Mouse (Mus musculus) limb, embryonic 15.5 days (tissue): ENCODE results near the gene Xkr7. TPM values are rescaled to one million over a fixed set of nuclear protein-coding genes. Genes with fewer than 3 reads are reported as not detected.
A peak's percentile ranks its signal among the peaks of the same experiment; 100 is the strongest.

Experiments
- ATAC-seq: fragments of 200-750 bp; cut with Nextera tagmentation; 2 replicates; pipeline ENCODE4 v1.8.0; 2017; ENCODE audit warnings: low read depth, moderate TSS enrichment; ENCODE audit not compliant: insufficient number of reproducible peaks, low FRiP score, low TSS enrichment
- H3K27ac ChIP-seq: fragments of 300-500 bp; sonication (generic); 2 replicates; pipeline ENCODE4 v1.5.1; 2015; ENCODE audit warnings: moderate library complexity, mild to moderate bottlenecking, inconsistent platforms
- H3K27me3 ChIP-seq: fragments of 300-500 bp; sonication (generic); 2 replicates; pipeline ENCODE4 v1.6.1; 2015; ENCODE audit warnings: inconsistent platforms
- H3K36me3 ChIP-seq: fragments of 300-500 bp; sonication (generic); 2 replicates; pipeline ENCODE4 v1.6.1; 2015; ENCODE audit warnings: inconsistent platforms
- H3K4me1 ChIP-seq: fragments of 300-500 bp; sonication (generic); 2 replicates; pipeline ENCODE4 v1.6.1; 2015; ENCODE audit warnings: inconsistent platforms
- H3K4me2 ChIP-seq: fragments of 300-500 bp; sonication (generic); 2 replicates; pipeline ENCODE4 v1.6.1; 2015; ENCODE audit warnings: mild to moderate bottlenecking, inconsistent platforms
- H3K4me3 ChIP-seq: fragments of 300-500 bp; sonication (generic); 2 replicates; pipeline ENCODE4 v1.5.1; 2015; ENCODE audit warnings: mild to moderate bottlenecking, inconsistent platforms
- H3K9ac ChIP-seq: fragments of 300-500 bp; sonication (generic); 2 replicates; pipeline ENCODE4 v1.6.1; 2015; ENCODE audit warnings: inconsistent platforms
- H3K9me3 ChIP-seq: fragments of 300-500 bp; sonication (generic); 2 replicates; pipeline ENCODE4 v1.6.1; 2016; ENCODE audit warnings: inconsistent platforms
- WGBS: fragments of 180-500 bp; shearing (Covaris S2); methylation state at CpG from one replicate; pipeline ENCODE4 v1.1.7; 2015; 5-methylcytosine and 5-hydroxymethylcytosine counted together
- polyA plus RNA-seq: library from polyadenylated mRNA; unstranded; fragments of >200 nt; fragmentation: Nextera tagmentation; extraction: Ambion mirVana; gene quantifications from 2 replicates; pipeline ENCODE4 v1.2.1, GENCODE M21; 2015

Xkr7 gene
- polyA plus RNA-seq, 1 experiment from 2014 or later = not detected

- no peak overlapping the region for H3K4me3 ChIP-seq
- H3K4me2 ChIP-seq = no peak overlapping the region
- H3K9me3 ChIP-seq = no peaks in the 10 kb centered on the region
- no peaks in the 10 kb centered on the region for H3K36me3 ChIP-seq
- 43% methylated on average over 3 of the region's 3 CpGs for WGBS
- ATAC-seq = no peak
- peaks cover 6% of the 10 kb centered on the region; the same call in 1 of the 2 replicates for H3K4me1 ChIP-seq
- peaks cover 15% of the 10 kb centered on the region; the same call in 1 of the 2 replicates for H3K27me3 ChIP-seq
- no peak overlapping the region for H3K27ac ChIP-seq
- H3K9ac ChIP-seq = no peak overlapping the region
These were observed 12.2 kb downstream of the Xkr7 start for GRCm38 (mm10) chr2:153043886-153044285.

- H3K4me3 ChIP-seq = no peak overlapping the region
- H3K4me1 ChIP-seq = peaks cover 13% of the 10 kb centered on the region; the same call in 1 of the 2 replicates
- H3K27me3 ChIP-seq = peaks cover 27% of the 10 kb centered on the region; the same call in 1 of the 2 replicates
- no peak for ATAC-seq
- WGBS = 20% methylated on average over 8 of the region's 8 CpGs
- H3K4me2 ChIP-seq = no peak overlapping the region
- H3K9ac ChIP-seq = no peak overlapping the region
- H3K9me3 ChIP-seq = no peaks in the 10 kb centered on the region
- H3K36me3 ChIP-seq = no peaks in the 10 kb centered on the region
- H3K27ac ChIP-seq = no peak overlapping the region
These were observed 14.2 kb downstream of the Xkr7 start for GRCm38 (mm10) chr2:153045884-153046299.

- no peak for ATAC-seq
- H3K4me2 ChIP-seq = no peak overlapping the region
- no peaks in the 10 kb centered on the region for H3K36me3 ChIP-seq
- H3K27me3 ChIP-seq = peaks cover 40% of the 10 kb centered on the region
- H3K9ac ChIP-seq = no peak overlapping the region
- H3K9me3 ChIP-seq = no peaks in the 10 kb centered on the region
- no peak overlapping the region for H3K4me3 ChIP-seq
- 41% methylated on average over 17 of the region's 17 CpGs for WGBS
- H3K4me1 ChIP-seq = peaks cover 19% of the 10 kb centered on the region
- H3K27ac ChIP-seq = no peak overlapping the region
These were observed 16.3 kb downstream of the Xkr7 start for GRCm38 (mm10) chr2:153047828-153048465.

- no peak for ATAC-seq
- Histone ChIP-seq H3K27me3 (peaks cover 51% of the 10 kb centered on the region), H3K4me1 (peaks cover 19% of the 10 kb centered on the region), H3K9ac (no peak overlapping the region), H3K4me2 (no peak overlapping the region), H3K36me3 (no peaks in the 10 kb centered on the region), H3K9me3 (no peaks in the 10 kb centered on the region), H3K4me3 (no peak overlapping the region), H3K27ac (no peak overlapping the region)
- WGBS = 34% methylated on average over 9 of the region's 9 CpGs
These were observed 17.8 kb downstream of the Xkr7 start for GRCm38 (mm10) chr2:153049288-153049996.

- no peak overlapping the region for H3K27ac ChIP-seq
- no peak for ATAC-seq
- no peaks in the 10 kb centered on the region for H3K9me3 ChIP-seq
- H3K4me1 ChIP-seq = peaks cover 19% of the 10 kb centered on the region
- H3K4me3 ChIP-seq = no peak overlapping the region
- no peak overlapping the region for H3K9ac ChIP-seq
- WGBS = 84% methylated on average over 4 of the region's 4 CpGs
- H3K36me3 ChIP-seq = no peaks in the 10 kb centered on the region
- H3K4me2 ChIP-seq = no peak overlapping the region
- H3K27me3 ChIP-seq = peaks cover 53% of the 10 kb centered on the region
These were observed 18.3 kb downstream of the Xkr7 start for GRCm38 (mm10) chr2:153049997-153050358.

- Histone ChIP-seq H3K9ac (no peak overlapping the region), H3K9me3 (no peaks in the 10 kb centered on the region), H3K27ac (no peak overlapping the region), H3K4me2 (no peak overlapping the region), H3K27me3 (peaks cover 53% of the 10 kb centered on the region), H3K36me3 (no peaks in the 10 kb centered on the region), H3K4me1 (peaks cover 13% of the 10 kb centered on the region), H3K4me3 (no peak overlapping the region)
- no peak for ATAC-seq
- 83% methylated on average over 6 of the region's 6 CpGs for WGBS
These were observed 19.4 kb downstream of the Xkr7 start for GRCm38 (mm10) chr2:153051095-153051494.

- Histone ChIP-seq H3K36me3 (no peaks in the 10 kb centered on the region), H3K4me2 (no peak overlapping the region), H3K27me3 (peaks cover 53% of the 10 kb centered on the region), H3K4me3 (no peak overlapping the region), H3K4me1 (peaks cover 12% of the 10 kb centered on the region), H3K27ac (no peak overlapping the region), H3K9me3 (no peaks in the 10 kb centered on the region), H3K9ac (no peak overlapping the region)
- ATAC-seq = no peak
- WGBS = 75% methylated on average over 9 of the region's 9 CpGs
These were observed 19.9 kb downstream of the Xkr7 start for GRCm38 (mm10) chr2:153051537-153051936.

GRCm38 (mm10) chr2:153052700-153053351, 21.2 kb downstream of the Xkr7 start:
- no peak overlapping the region for H3K4me3 ChIP-seq
- no peak for ATAC-seq
- no peaks in the 10 kb centered on the region for H3K36me3 ChIP-seq
- no peaks in the 10 kb centered on the region for H3K9me3 ChIP-seq
- 0 out of 2 replicates have a peak overlapping the region, but pooled peaks have one; percentile 10 for H3K4me2 ChIP-seq
- WGBS = 8% methylated on average over 30 of the region's 30 CpGs
- H3K4me1 ChIP-seq = peaks cover 12% of the 10 kb centered on the region
- no peak overlapping the region for H3K27ac ChIP-seq
- peaks cover 51% of the 10 kb centered on the region for H3K27me3 ChIP-seq
- H3K9ac ChIP-seq = no peak overlapping the region

- no peak overlapping the region for H3K4me3 ChIP-seq
- no peak for ATAC-seq
- no peaks in the 10 kb centered on the region for H3K9me3 ChIP-seq
- 89% methylated on average over 8 of the region's 8 CpGs for WGBS
- no peak overlapping the region for H3K9ac ChIP-seq
- no peak overlapping the region for H3K4me2 ChIP-seq
- H3K27me3 ChIP-seq = peaks cover 49% of the 10 kb centered on the region
- H3K4me1 ChIP-seq = peaks cover 12% of the 10 kb centered on the region
- no peak overlapping the region for H3K27ac ChIP-seq
- H3K36me3 ChIP-seq = no peaks in the 10 kb centered on the region
These were observed 22.2 kb downstream of the Xkr7 start for GRCm38 (mm10) chr2:153053896-153054295.

- 44% methylated on average over 6 of the region's 6 CpGs for WGBS
- Histone ChIP-seq H3K9me3 (no peaks in the 10 kb centered on the region), H3K27ac (no peak overlapping the region), H3K9ac (no peak overlapping the region), H3K4me3 (no peak overlapping the region), H3K4me2 (no peak overlapping the region), H3K36me3 (no peaks in the 10 kb centered on the region), H3K4me1 (peaks cover 6% of the 10 kb centered on the region), H3K27me3 (peaks cover 40% of the 10 kb centered on the region)
- no peak for ATAC-seq
These were observed 23.7 kb downstream of the Xkr7 start for GRCm38 (mm10) chr2:153055270-153055920.

- WGBS = 44% methylated on average over 4 of the region's 4 CpGs
- H3K4me1 ChIP-seq = no peaks in the 10 kb centered on the region
- no peak for ATAC-seq
- H3K9me3 ChIP-seq = no peaks in the 10 kb centered on the region
- H3K27ac ChIP-seq = no peak overlapping the region
- H3K36me3 ChIP-seq = no peaks in the 10 kb centered on the region
- peaks cover 15% of the 10 kb centered on the region for H3K27me3 ChIP-seq
- no peak overlapping the region for H3K4me3 ChIP-seq
- no peak overlapping the region for H3K4me2 ChIP-seq
- H3K9ac ChIP-seq = no peak overlapping the region
These were observed 26.7 kb downstream of the Xkr7 start for GRCm38 (mm10) chr2:153058365-153058764.
